Mouse (Mus musculus): Measurements from ENCODE around the gene LTO1.

GRCm38 (mm10) chr7:144892322-144892721 lies 22.6 kb upstream of the LTO1 start:
- TF ChIP-seq POLR2A (IDR thresholded peaks at IDR 0.05; ENCODE audit: borderline replicate concordance, extremely low read depth, low read depth, low read length) (no peak), CTCF (IDR thresholded peaks at IDR 0.05; ENCODE audit: insufficient read depth, low read length) (no peak)

Data from lung, adult 2 months (tissue).